Mouse (Mus musculus) limb, embryonic 11.5 days (tissue): ENCODE measurements around the gene Gm47996. TPM values are rescaled to one million over a fixed set of nuclear protein-coding genes. Genes with fewer than 3 reads are reported as not detected.
"Not testable (repeated sequence)": the region's sequence is repeated elsewhere in the genome, so short reads cannot be mapped to it uniquely, and the experiment has no call there.

Experiments used
- ATAC-seq: fragments of 200-750 bp; cut with Nextera tagmentation; 2 replicates; pipeline ENCODE4 v1.8.0; 2017; ENCODE audit warnings: low read depth; ENCODE audit not compliant: insufficient number of reproducible peaks, low FRiP score, low TSS enrichment
- DNase-seq: peaks from one replicate; pipeline ENCODE4 v3.0.0-alpha.2; 2015; ENCODE audit warnings: low spot score
- H3K27ac ChIP-seq: fragments of 300-500 bp; sonication (generic); replicated peaks from 2 replicates; pipeline ENCODE4 v1.5.1; 2014; ENCODE audit warnings: low read depth, mild to moderate bottlenecking, low read length
- H3K27me3 ChIP-seq: fragments of 300-500 bp; sonication (generic); 2 replicates; pipeline ENCODE4 v1.6.1; 2014; ENCODE audit warnings: mild to moderate bottlenecking, low read length, mixed read lengths; ENCODE audit not compliant: control insufficient read depth, insufficient read depth
- H3K36me3 ChIP-seq: fragments of 300-500 bp; sonication (generic); 2 replicates; pipeline ENCODE4 v1.6.1; 2014; ENCODE audit warnings: mild to moderate bottlenecking, low read length, moderate library complexity, mixed read lengths; ENCODE audit not compliant: control insufficient read depth, insufficient read depth
- H3K4me1 ChIP-seq: fragments of 300-500 bp; sonication (generic); 2 replicates; pipeline ENCODE4 v1.6.1; 2014; ENCODE audit warnings: low read length, mixed read lengths; ENCODE audit not compliant: control insufficient read depth, insufficient read depth
- H3K4me2 ChIP-seq: fragments of 300-500 bp; sonication (generic); 2 replicates; pipeline ENCODE4 v1.6.1; 2014; ENCODE audit warnings: low read depth, mild to moderate bottlenecking, moderate library complexity; ENCODE audit not compliant: severe bottlenecking
- H3K4me3 ChIP-seq: fragments of 300-500 bp; sonication (generic); 2 replicates; pipeline ENCODE4 v1.5.1; 2014; ENCODE audit warnings: low read depth, low read length
- H3K9ac ChIP-seq: fragments of 300-500 bp; sonication (generic); 2 replicates; pipeline ENCODE4 v1.6.1; 2014; ENCODE audit warnings: mild to moderate bottlenecking, low read length
- H3K9me3 ChIP-seq: fragments of 300-500 bp; sonication (generic); 2 replicates; pipeline ENCODE4 v1.6.1; 2016; ENCODE audit warnings: low read length; ENCODE audit not compliant: control insufficient read depth
- WGBS: fragments of 180-500 bp; shearing (Covaris S2); extraction: QIAGEN DNeasy Blood & Tissue Kit; methylation state at CpG from one replicate; pipeline ENCODE4 v1.1.7; 2014; 5-methylcytosine and 5-hydroxymethylcytosine counted together
- polyA plus RNA-seq: library from polyadenylated mRNA; unstranded; fragments of >200 nt; fragmentation: Nextera tagmentation; extraction: Ambion mirVana; gene quantifications from 2 replicates; pipeline ENCODE4 v1.2.1, GENCODE M21; 2014

The Gm47996 gene
- polyA plus RNA-seq, 1 experiment from 2014 or later: 0.24 TPM

- H3K4me3 ChIP-seq, H3K4me2 ChIP-seq, H3K9ac ChIP-seq, H3K4me1 ChIP-seq, H3K27me3 ChIP-seq, H3K9me3 ChIP-seq, DNase-seq, H3K36me3 ChIP-seq, ATAC-seq, H3K27ac ChIP-seq: not testable (repeated sequence)
- 80% methylated on average over 4 of the region's 4 CpGs for WGBS
Observed at GRCm38 (mm10) chr1:151195986-151196385, 13.9 kb upstream of the Gm47996 start.

GRCm38 (mm10) chr1:151196690-151197089 is 13.2 kb upstream of the Gm47996 start:
- 79% methylated on average over 3 of the region's 3 CpGs for WGBS

GRCm38 (mm10) chr1:151198120-151198519 is 11.8 kb upstream of the Gm47996 start, which contains the start of gene Gm47995:
Gene Gm47995 (plus strand): TSS chr1:151198448.
- H3K4me3 ChIP-seq, DNase-seq, H3K4me2 ChIP-seq, H3K36me3 ChIP-seq, H3K9me3 ChIP-seq, H3K9ac ChIP-seq, H3K27me3 ChIP-seq, H3K4me1 ChIP-seq, H3K27ac ChIP-seq, ATAC-seq: not testable (repeated sequence)
- 89% methylated on average over 2 of the region's 4 CpGs for WGBS

More at GRCm38 (mm10) chr1:151196690-151197089, 13.2 kb upstream of the Gm47996 start:
- H3K27me3 ChIP-seq, H3K4me1 ChIP-seq, H3K4me2 ChIP-seq, H3K27ac ChIP-seq, ATAC-seq, H3K9me3 ChIP-seq, H3K36me3 ChIP-seq, H3K9ac ChIP-seq, DNase-seq, H3K4me3 ChIP-seq: not testable (repeated sequence)

GRCm38 (mm10) chr1:151200620-151201019 is 9.3 kb upstream of the Gm47996 start:
- ATAC-seq, H3K4me2 ChIP-seq, H3K4me1 ChIP-seq: not testable (repeated sequence)

GRCm38 (mm10) chr1:151202771-151203170 is 7.2 kb upstream of the Gm47996 start:
- DNase-seq, ATAC-seq: not testable (repeated sequence)
- 93% methylated on average over 3 of the region's 5 CpGs for WGBS

More at GRCm38 (mm10) chr1:151200620-151201019, 9.3 kb upstream of the Gm47996 start:
- H3K9ac ChIP-seq, H3K9me3 ChIP-seq, H3K27me3 ChIP-seq, H3K36me3 ChIP-seq, DNase-seq, H3K27ac ChIP-seq, H3K4me3 ChIP-seq: not testable (repeated sequence)

GRCm38 (mm10) chr1:151203818-151204217 is 6.1 kb upstream of the Gm47996 start, which contains the start of gene 3110040M04Rik:
Gene 3110040M04Rik (plus strand): TSS chr1:151204121.
- not testable (repeated sequence) for ATAC-seq, H3K4me1 ChIP-seq, H3K9me3 ChIP-seq, H3K4me2 ChIP-seq, H3K36me3 ChIP-seq, H3K4me3 ChIP-seq, H3K9ac ChIP-seq, H3K27ac ChIP-seq, H3K27me3 ChIP-seq, DNase-seq
- WGBS: no CpG with 5 or more reads among the region's 6 CpGs

More at GRCm38 (mm10) chr1:151202771-151203170, 7.2 kb upstream of the Gm47996 start:
- H3K27me3 ChIP-seq, H3K36me3 ChIP-seq, H3K9me3 ChIP-seq, H3K4me2 ChIP-seq, H3K27ac ChIP-seq, H3K4me1 ChIP-seq, H3K9ac ChIP-seq, H3K4me3 ChIP-seq: not testable (repeated sequence)

GRCm38 (mm10) chr1:151208493-151208892 is 1.4 kb upstream of the Gm47996 start:
- H3K9me3 ChIP-seq, H3K27ac ChIP-seq, H3K9ac ChIP-seq, H3K4me1 ChIP-seq, H3K36me3 ChIP-seq, H3K4me3 ChIP-seq, ATAC-seq, H3K4me2 ChIP-seq, DNase-seq, H3K27me3 ChIP-seq: not testable (repeated sequence)
- 93% methylated on average over 3 of the region's 5 CpGs for WGBS

GRCm38 (mm10) chr1:151208944-151209343 is 987 bp upstream of the Gm47996 start:
- H3K36me3 ChIP-seq, ATAC-seq, H3K9ac ChIP-seq, H3K4me3 ChIP-seq, H3K27me3 ChIP-seq, H3K4me2 ChIP-seq, H3K4me1 ChIP-seq, DNase-seq, H3K27ac ChIP-seq, H3K9me3 ChIP-seq: not testable (repeated sequence)

GRCm38 (mm10) chr1:151211666-151212065 is 1.7 kb downstream of the Gm47996 start:
- not testable (repeated sequence) for H3K4me2 ChIP-seq, H3K27me3 ChIP-seq, H3K4me1 ChIP-seq, DNase-seq, H3K36me3 ChIP-seq, H3K9ac ChIP-seq, H3K4me3 ChIP-seq, ATAC-seq, H3K27ac ChIP-seq, H3K9me3 ChIP-seq
- 91% methylated on average over 5 of the region's 5 CpGs for WGBS
